Comparison of ENCODE assay signal across 8 mouse cellular contexts in genomic region chr9:103366356-103366755, GRCm38 (mm10). TPM values are rescaled to one million over a fixed set of nuclear protein-coding genes. Genes with fewer than 3 reads are reported as not detected.
DNase-seq lines count a peak whose midpoint lies in the region; ATAC-seq and TF ChIP-seq lines count a peak whose summit lies in the region.

No protein-coding gene starts in this region.

- H3K27ac ChIP-seq in left cerebral cortex, adult 2 months = peak overlapping the region; percentile 86
- H3K27ac ChIP-seq in embryonic facial prominence, embryonic 14.5 days (replicated peaks; ENCODE audit: low read depth, low read length) = peak overlapping the region; percentile 79
- H3K27ac ChIP-seq in intestine, embryonic 16.5 days (ENCODE audit: low read length) = peak overlapping the region; percentile 54
- H3K27ac ChIP-seq in neural tube, embryonic 13.5 days (replicated peaks) = peak overlapping the region; percentile 72

- ATAC-seq in embryonic facial prominence, embryonic 14.5 days (ENCODE audit: low read depth) = no peak
- ATAC-seq in intestine, embryonic 16.5 days = no peak
- no peak for ATAC-seq in neural tube, embryonic 13.5 days (ENCODE audit: low read depth)

- DNase-seq in left cerebral cortex, adult 2 months (ENCODE audit: extremely low spot score in 1 of 2, low spot score in 2 of 2) = no peak
- DNase-seq in left cerebral cortex, adult 11 months (ENCODE audit: low spot score) = no peak
- no peak for DNase-seq in embryonic facial prominence, embryonic 14.5 days (ENCODE audit: low spot score)
- DNase-seq in urinary bladder, adult 2 months (ENCODE audit: low spot score) = no peak
- no peak for DNase-seq in cerebellum, postnatal 36 days
- no peak for DNase-seq in spleen, postnatal 4 days (ENCODE audit: low spot score in 2 of 2)

- H3K4me2 ChIP-seq in embryonic facial prominence, embryonic 14.5 days (ENCODE audit: low read depth, low read length) = peak overlapping the region; percentile 65
- H3K4me2 ChIP-seq in intestine, embryonic 16.5 days (ENCODE audit: low read depth, low read length) = peak overlapping the region; percentile 53
- H3K4me2 ChIP-seq in neural tube, embryonic 13.5 days = peak overlapping the region; percentile 58

- WGBS in embryonic facial prominence, embryonic 14.5 days = 53% methylated on average over 9 of the region's 9 CpGs
- 55% methylated on average over 9 of the region's 9 CpGs for whole genome bisulfite sequencing in intestine, embryonic 16.5 days
- 63% methylated on average over 9 of the region's 9 CpGs for WGBS in neural tube, embryonic 13.5 days

- TF ChIP-seq CTCF in left cerebral cortex, adult 2 months (IDR thresholded peaks at IDR 0.05) = no peak

- peak overlapping the region; percentile 51 for H3K9ac ChIP-seq in embryonic facial prominence, embryonic 14.5 days (ENCODE audit: low read depth, low read length)
- peak overlapping the region; percentile 54 for H3K9ac ChIP-seq in intestine, embryonic 16.5 days (ENCODE audit: low read depth, low read length)
- H3K9ac ChIP-seq in neural tube, embryonic 13.5 days = peak overlapping the region; percentile 58

- peak overlapping the region; percentile 43 for H3K4me3 ChIP-seq in left cerebral cortex, adult 2 months
- H3K4me3 ChIP-seq in embryonic facial prominence, embryonic 14.5 days (ENCODE audit: low read depth, low read length) = peak overlapping the region; percentile 91
- H3K4me3 ChIP-seq in intestine, embryonic 16.5 days (ENCODE audit: low read length) = peak overlapping the region; percentile 35
- peak overlapping the region; percentile 87 for H3K4me3 ChIP-seq in neural tube, embryonic 13.5 days

- intact Hi-C loops in left cerebral cortex, adult 2 months (cut with DNase I) = loop anchor here (10.0 kb wide), 2 partner anchors 398 to 638 kb away; partner anchors contain the start of genes Nphp3 and Tmem108

- no peaks in the 10 kb centered on the region for H3K27me3 ChIP-seq in embryonic facial prominence, embryonic 14.5 days (replicated peaks; ENCODE audit: control insufficient read depth, insufficient read depth, low read length)
- H3K27me3 ChIP-seq in intestine, embryonic 16.5 days (replicated peaks; ENCODE audit: control insufficient read depth, insufficient read depth, low read length) = no peaks in the 10 kb centered on the region
- H3K27me3 ChIP-seq in neural tube, embryonic 13.5 days = no peaks in the 10 kb centered on the region

- H3K4me1 ChIP-seq in embryonic facial prominence, embryonic 14.5 days (ENCODE audit: control insufficient read depth, insufficient read depth, low read length) = peaks cover 20% of the 10 kb centered on the region
- peaks cover 18% of the 10 kb centered on the region for H3K4me1 ChIP-seq in intestine, embryonic 16.5 days (ENCODE audit: control insufficient read depth, insufficient read depth, low read length)
- peaks cover 29% of the 10 kb centered on the region for H3K4me1 ChIP-seq in neural tube, embryonic 13.5 days (replicated peaks)

- no peaks in the 10 kb centered on the region for H3K9me3 ChIP-seq in embryonic facial prominence, embryonic 14.5 days (ENCODE audit: control insufficient read depth, low read length)
- H3K9me3 ChIP-seq in intestine, embryonic 16.5 days (ENCODE audit: control insufficient read depth, low read length) = no peaks in the 10 kb centered on the region
- H3K9me3 ChIP-seq in neural tube, embryonic 13.5 days = no peaks in the 10 kb centered on the region

- H3K36me3 ChIP-seq in embryonic facial prominence, embryonic 14.5 days (ENCODE audit: control insufficient read depth, insufficient read depth, low read length) = peaks cover 22% of the 10 kb centered on the region
- peaks cover 2% of the 10 kb centered on the region; the same call in 1 of the 2 replicates for H3K36me3 ChIP-seq in intestine, embryonic 16.5 days (ENCODE audit: control insufficient read depth, insufficient read depth, low read length)
- H3K36me3 ChIP-seq in neural tube, embryonic 13.5 days = peaks cover 3% of the 10 kb centered on the region; the same call in 1 of the 2 replicates

RNA-seq across cellular contexts. Expression of gene Cdv3, which starts 0.7 kb away (rescaled TPM):
- 10 to 100 TPM; 74.1 to 79.7 TPM for total RNA-seq in left cerebral cortex, adult 2 months (2021)
- 92.7 and 94.0 TPM in 2 replicates for polyA plus RNA-seq in embryonic facial prominence, embryonic 14.5 days (2014; fragmentation: Nextera tagmentation; extraction: Ambion mirVana)
- 83.8 and 89.4 TPM in 2 replicates for polyA plus RNA-seq in intestine, embryonic 16.5 days (2015; fragmentation: Nextera tagmentation; extraction: Ambion mirVana)
- 78.1 and 88.3 TPM in 2 replicates for polyA plus RNA-seq in neural tube, embryonic 13.5 days (2015; fragmentation: Nextera tagmentation; extraction: Ambion mirVana)
- 45.6 and 54.3 TPM in 2 replicates for polyA plus RNA-seq in urinary bladder, adult 2 months (2012; rRNA removed)

Comparison
In these comparisons a context has a peak if more than half of its experiments do, and no peak if none do; other contexts are left out.
1. H3K4me3 ChIP-seq: peak in every context shown above with its lines; median percentile 91 in embryonic facial prominence, embryonic 14.5 days; 87 in neural tube, embryonic 13.5 days; 43 in left cerebral cortex, adult 2 months; 35 in intestine, embryonic 16.5 days.